Mouse (Mus musculus): ENCODE results near the gene Cfap52. TPM values are rescaled to one million over a fixed set of nuclear protein-coding genes. Genes with fewer than 3 reads are reported as not detected.

The Cfap52 gene
- total RNA-seq, 4 experiments from 2014 or later, result 0.32 TPM; not detected in 3

DNA sequence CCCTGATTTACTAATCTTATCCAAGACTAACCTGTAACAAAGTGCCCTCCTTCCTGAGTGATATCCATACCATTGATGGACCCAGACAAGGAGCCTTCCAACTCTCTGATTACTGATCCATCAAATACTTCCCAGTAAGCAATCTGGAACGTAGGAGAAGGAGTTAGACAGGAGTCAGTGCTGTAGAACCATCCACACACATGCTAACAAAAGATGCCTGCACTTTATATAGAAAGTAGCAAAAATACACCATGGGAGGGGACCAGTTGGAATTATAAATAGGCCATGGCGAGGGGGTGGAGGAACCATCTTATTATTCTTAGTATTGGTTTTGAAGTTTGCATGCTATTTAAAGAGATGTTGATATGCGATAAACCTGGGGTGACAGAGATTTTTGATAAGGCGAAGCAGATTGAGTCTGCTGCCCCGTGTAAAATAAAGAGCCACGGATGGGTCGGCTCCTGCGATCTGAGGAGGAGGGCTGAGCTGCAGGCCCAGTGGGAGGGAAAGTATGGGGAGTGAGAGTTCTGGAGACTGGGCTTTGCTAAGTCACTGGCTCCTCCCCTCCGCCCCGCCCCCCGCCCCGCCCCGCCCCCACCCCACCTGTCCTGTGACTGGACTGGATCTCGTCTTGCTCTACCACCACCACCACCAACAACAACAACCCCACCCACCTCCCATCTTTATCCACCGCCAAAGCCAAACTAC, 38.9 kb downstream of the Cfap52 start:
- no peak for DNase-seq (ENCODE audit: low spot score)

DNA sequence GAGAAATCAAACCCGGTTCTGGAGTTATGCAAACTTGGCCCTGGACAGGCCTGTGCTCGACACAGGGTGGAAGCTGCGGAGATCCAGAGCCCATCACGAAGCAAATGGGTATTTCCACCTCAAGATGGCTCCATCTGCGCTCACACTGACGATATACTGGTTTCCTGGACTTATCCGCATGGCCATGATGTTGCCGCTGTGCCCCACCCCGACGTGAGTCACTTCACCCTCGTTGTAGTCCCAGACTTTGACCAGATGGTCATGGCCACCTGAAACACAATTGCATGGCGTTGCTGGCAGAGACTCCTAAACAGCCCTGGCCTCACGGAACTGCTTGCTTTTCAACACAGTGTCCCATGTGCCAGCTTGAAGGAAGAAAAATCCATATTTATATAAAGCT, 40.5 kb downstream of the Cfap52 start:
- DNase-seq (ENCODE audit: low spot score), result no peak

- DNase-seq (ENCODE audit: low spot score), result no peak
Observed at GRCm38 (mm10) chr11:67923720-67924119, 41.7 kb downstream of the Cfap52 start.

- peak; percentile 74 for DNase-seq (ENCODE audit: low spot score)
Observed at GRCm38 (mm10) chr11:67922755-67923125, 42.7 kb downstream of the Cfap52 start.

GRCm38 (mm10) chr11:67921827-67922754, 43.4 kb downstream of the Cfap52 start, which contains the start of gene Usp43:
Gene Usp43 (minus strand): TSS chr11:67922153.
- DNase-seq (ENCODE audit: low spot score), result peak; percentile 70

GRCm38 (mm10) chr11:67921091-67921826, 44.2 kb downstream of the Cfap52 start:
- peak; percentile 23 for DNase-seq (ENCODE audit: low spot score)

- no peak for DNase-seq (ENCODE audit: low spot score)
Observed at GRCm38 (mm10) chr11:67920226-67920960, 45.1 kb downstream of the Cfap52 start.

- peak; percentile 35 for DNase-seq (ENCODE audit: low spot score)
Observed at GRCm38 (mm10) chr11:67919593-67919992, 45.9 kb downstream of the Cfap52 start.

GRCm38 (mm10) chr11:67917126-67917525, 48.3 kb downstream of the Cfap52 start:
- DNase-seq (ENCODE audit: low spot score), result peak; percentile 47

DNA sequence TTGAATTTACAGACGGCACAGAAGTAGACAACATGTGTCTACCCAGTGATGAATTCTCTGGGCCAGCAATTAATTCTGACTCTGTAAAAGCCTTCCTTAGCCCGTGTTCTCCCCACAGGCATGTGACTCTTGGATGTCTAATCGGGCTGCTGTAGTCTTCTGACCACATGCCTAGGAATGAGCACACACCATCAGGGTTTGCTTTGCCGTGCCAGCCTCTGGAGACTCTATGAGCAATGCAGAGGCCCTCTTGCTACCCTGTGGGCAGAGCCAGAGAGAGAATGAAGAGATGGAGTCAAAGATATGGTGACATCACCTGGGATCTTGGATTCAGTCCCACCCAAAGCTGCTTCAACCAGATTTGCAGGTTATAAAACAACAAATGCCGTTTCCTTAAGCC, 54.4 kb downstream of the Cfap52 start:
- DNase-seq (ENCODE audit: low spot score), result no peak

DNA sequence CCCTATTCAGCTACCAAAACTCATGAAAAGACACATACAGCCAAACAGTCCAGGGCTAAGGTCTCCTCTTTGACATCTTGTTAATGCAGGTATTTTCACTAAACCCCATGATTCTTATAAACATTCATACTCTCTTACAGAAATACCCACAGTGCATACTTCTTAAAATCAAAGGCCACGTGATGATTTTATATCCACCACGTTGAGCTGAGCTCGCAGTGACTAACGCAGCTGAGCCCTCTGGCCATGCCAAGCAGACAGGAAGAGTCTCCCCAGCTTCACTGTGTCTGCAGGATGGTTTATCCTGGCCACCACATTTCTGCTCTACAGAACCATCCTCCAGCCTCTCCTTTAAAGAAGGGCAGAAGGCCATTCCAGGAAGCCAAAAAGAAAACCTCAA, 61.7 kb downstream of the Cfap52 start:
- DNase-seq (ENCODE audit: low spot score), result no peak

- DNase-seq (ENCODE audit: low spot score), result peak; percentile 83
Observed at GRCm38 (mm10) chr11:67897064-67897560, 68.3 kb downstream of the Cfap52 start.

GRCm38 (mm10) chr11:67895641-67896040, 69.8 kb downstream of the Cfap52 start:
- no peak for DNase-seq (ENCODE audit: low spot score)

DNA sequence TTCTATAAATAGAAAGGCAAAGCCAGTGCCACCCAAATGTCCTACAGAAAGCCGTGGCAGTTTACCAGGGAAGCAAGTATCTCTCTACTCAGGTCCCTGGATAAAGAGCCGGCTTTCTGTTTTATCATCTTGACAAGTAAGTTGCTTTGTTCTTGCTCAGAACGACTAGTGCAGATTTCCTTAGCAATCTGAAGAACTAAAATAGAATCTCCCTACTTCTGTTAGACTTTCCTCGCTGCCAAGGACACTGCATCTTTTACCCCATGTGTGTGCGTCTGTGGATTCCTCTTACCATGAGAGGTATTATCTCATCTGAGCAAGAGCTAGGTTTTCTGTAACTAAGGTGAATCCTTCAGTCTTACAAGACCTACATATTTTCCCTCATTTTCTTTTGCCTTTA, 76.9 kb downstream of the Cfap52 start:
- DNase-seq (ENCODE audit: low spot score), result no peak

DNA sequence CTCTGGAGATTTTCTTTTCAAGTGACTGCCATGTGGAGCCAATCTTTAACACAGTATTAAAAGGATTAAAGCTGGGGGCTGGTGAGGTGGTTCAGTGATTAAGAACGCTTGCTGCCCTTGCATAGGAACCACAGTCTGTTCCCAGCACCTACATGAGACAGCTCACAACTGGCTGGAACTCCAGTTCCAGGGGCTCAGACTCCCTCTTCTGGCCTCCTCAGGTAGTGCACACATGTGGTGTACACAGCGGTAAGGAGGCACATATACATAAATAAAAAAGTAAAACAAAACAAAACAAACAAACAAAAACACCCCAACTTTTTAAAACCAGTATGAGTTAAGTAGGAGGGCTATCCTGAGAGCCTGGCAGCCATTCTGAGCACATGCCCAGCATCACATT, 79.5 kb downstream of the Cfap52 start:
- no peak for DNase-seq (ENCODE audit: low spot score)

Other genes starting within 250 kb of the Cfap52 start
- gene Glp2r, start 194.5 kb downstream of the Cfap52 start, total RNA-seq (2022), result not detected
- not detected for gene Gsg1l2, start 191.0 kb downstream of the Cfap52 start, total RNA-seq (2022)
- gene Dhrs7c, start 167.5 kb downstream of the Cfap52 start, total RNA-seq (2022), result 100 to 1,000 TPM; 193 to 248 (median 231) TPM
- gene Usp43, start 43.5 kb downstream of the Cfap52 start, total RNA-seq (2022), result 1 to 10 TPM; 1.0 to 2.0 (median 1.4) TPM
- 10 to 100 TPM; 24.6 to 34.0 (median 28.6) TPM for gene Stx8, start 542 bp upstream of the Cfap52 start, total RNA-seq (2022)

Measured in heart, adult 8-10 months (tissue).